Mouse (Mus musculus): ENCODE measurements around the gene Ift52. TPM values are rescaled to one million over a fixed set of nuclear protein-coding genes. Genes with fewer than 3 reads are reported as not detected.

Gene Ift52
- total and polyA plus RNA-seq, 3 experiments = 16.5 to 22.1 (median 19.5) TPM

- no peak overlapping the region for H3K4me3 ChIP-seq
- no peaks in the 10 kb centered on the region for H3K27me3 ChIP-seq (ENCODE audit: control insufficient read depth, insufficient read depth, low read length)
- no peaks in the 10 kb centered on the region for H3K36me3 ChIP-seq (ENCODE audit: control insufficient read depth, insufficient read depth, low read length)
- WGBS = 42% methylated on average over 5 of the region's 5 CpGs
- H3K27ac ChIP-seq = no peak overlapping the region
- DNase-seq = no peak
- H3K4me1 ChIP-seq (ENCODE audit: control insufficient read depth, insufficient read depth, low read length) = no peaks in the 10 kb centered on the region
- no peaks in the 10 kb centered on the region for H3K79me2 ChIP-seq (replicated peaks; ENCODE audit: control insufficient read depth, insufficient read depth, low read length)
- TF ChIP-seq EP300 (IDR thresholded peaks at IDR 0.05; ENCODE audit: insufficient read depth, low read depth, low read length) (no peak), CTCF (IDR thresholded peaks at IDR 0.05) (no peak), POLR2A (IDR thresholded peaks at IDR 0.05; ENCODE audit: insufficient read depth, low read depth, low read length) (no peak)
- intact Hi-C loops (cut with DNase I) = no loop called here
- no peak overlapping the region for H3K9ac ChIP-seq (ENCODE audit: low read depth, low read length)
Observed at GRCm38 (mm10) chr2:163082591-163082990, 65.4 kb downstream of the Ift52 start.

- no peak overlapping the region for H3K9ac ChIP-seq (ENCODE audit: low read depth, low read length)
- no peak for DNase-seq
- no peak overlapping the region for H3K27ac ChIP-seq
- H3K4me1 ChIP-seq (ENCODE audit: control insufficient read depth, insufficient read depth, low read length) = no peaks in the 10 kb centered on the region
- no peak overlapping the region for H3K4me3 ChIP-seq
- TF ChIP-seq POLR2A (IDR thresholded peaks at IDR 0.05; ENCODE audit: insufficient read depth, low read depth, low read length) (no peak), EP300 (IDR thresholded peaks at IDR 0.05; ENCODE audit: insufficient read depth, low read depth, low read length) (no peak), CTCF (IDR thresholded peaks at IDR 0.05) (no peak)
- 90% methylated on average over 3 of the region's 3 CpGs for WGBS
- no peaks in the 10 kb centered on the region for H3K79me2 ChIP-seq (replicated peaks; ENCODE audit: control insufficient read depth, insufficient read depth, low read length)
- no peaks in the 10 kb centered on the region for H3K27me3 ChIP-seq (ENCODE audit: control insufficient read depth, insufficient read depth, low read length)
- intact Hi-C loops (cut with DNase I) = no loop called here
- no peaks in the 10 kb centered on the region for H3K36me3 ChIP-seq (ENCODE audit: control insufficient read depth, insufficient read depth, low read length)
Observed at GRCm38 (mm10) chr2:163084519-163084918, 67.4 kb downstream of the Ift52 start.

GRCm38 (mm10) chr2:163085047-163085446 is 67.9 kb downstream of the Ift52 start:
- no peaks in the 10 kb centered on the region for H3K4me1 ChIP-seq (ENCODE audit: control insufficient read depth, insufficient read depth, low read length)
- no peak for TF ChIP-seq EP300 (IDR thresholded peaks at IDR 0.05; ENCODE audit: insufficient read depth, low read depth, low read length)
- TF ChIP-seq CTCF (IDR thresholded peaks at IDR 0.05) = no peak
- TF ChIP-seq POLR2A (IDR thresholded peaks at IDR 0.05; ENCODE audit: insufficient read depth, low read depth, low read length) = no peak
- WGBS = 86% methylated on average over 6 of the region's 6 CpGs
- intact Hi-C loops (cut with DNase I) = no loop called here
- no peaks in the 10 kb centered on the region for H3K79me2 ChIP-seq (replicated peaks; ENCODE audit: control insufficient read depth, insufficient read depth, low read length)
- H3K36me3 ChIP-seq (ENCODE audit: control insufficient read depth, insufficient read depth, low read length) = no peaks in the 10 kb centered on the region
- no peaks in the 10 kb centered on the region for H3K27me3 ChIP-seq (ENCODE audit: control insufficient read depth, insufficient read depth, low read length)
- no peak for DNase-seq
- no peak overlapping the region for H3K9ac ChIP-seq (ENCODE audit: low read depth, low read length)
- H3K27ac ChIP-seq = no peak overlapping the region
- H3K4me3 ChIP-seq = no peak overlapping the region

- Histone ChIP-seq H3K9ac (ENCODE audit: low read depth, low read length) (no peak overlapping the region), H3K4me3 (no peak overlapping the region), H3K4me1 (ENCODE audit: control insufficient read depth, insufficient read depth, low read length) (no peaks in the 10 kb centered on the region), H3K36me3 (ENCODE audit: control insufficient read depth, insufficient read depth, low read length) (no peaks in the 10 kb centered on the region), H3K27me3 (ENCODE audit: control insufficient read depth, insufficient read depth, low read length) (no peaks in the 10 kb centered on the region), H3K79me2 (replicated peaks; ENCODE audit: control insufficient read depth, insufficient read depth, low read length) (no peaks in the 10 kb centered on the region), H3K27ac (no peak overlapping the region)
- DNase-seq = no peak
- WGBS = 58% methylated on average over 8 of the region's 8 CpGs
- TF ChIP-seq POLR2A (IDR thresholded peaks at IDR 0.05; ENCODE audit: insufficient read depth, low read depth, low read length) (no peak), CTCF (IDR thresholded peaks at IDR 0.05) (no peak), EP300 (IDR thresholded peaks at IDR 0.05; ENCODE audit: insufficient read depth, low read depth, low read length) (no peak)
- intact Hi-C loops (cut with DNase I) = no loop called here
Observed at GRCm38 (mm10) chr2:163086561-163086960, 69.4 kb downstream of the Ift52 start.

DNA sequence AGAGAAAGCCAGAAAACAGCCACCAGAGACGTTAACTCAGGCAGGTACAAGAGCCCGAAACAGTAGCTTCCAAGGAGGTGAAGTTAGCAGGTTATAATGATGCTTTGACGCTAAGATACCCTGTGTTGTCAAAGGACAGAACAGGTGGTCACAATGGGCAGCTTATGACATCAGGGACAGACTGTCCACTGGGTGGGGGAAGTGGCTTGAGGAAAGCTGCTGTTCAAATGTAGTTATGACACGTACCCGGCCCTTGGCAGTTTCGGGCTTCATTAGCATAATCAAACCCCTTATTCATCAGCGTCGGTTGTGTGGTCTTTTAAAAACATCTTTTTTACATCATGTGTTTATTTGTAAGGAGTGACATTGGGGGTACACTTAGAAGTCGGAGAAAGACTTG is 70.6 kb downstream of the Ift52 start, which contains the start of gene Gtsf1l:
Gene Gtsf1l (minus strand): TSS at position 128 of the 400 bp plus-strand sequence.
- no peaks in the 10 kb centered on the region for H3K4me1 ChIP-seq (ENCODE audit: control insufficient read depth, insufficient read depth, low read length)
- H3K36me3 ChIP-seq (ENCODE audit: control insufficient read depth, insufficient read depth, low read length) = no peaks in the 10 kb centered on the region
- TF ChIP-seq CTCF (IDR thresholded peaks at IDR 0.05) = no peak
- no peak for TF ChIP-seq POLR2A (IDR thresholded peaks at IDR 0.05; ENCODE audit: insufficient read depth, low read depth, low read length)
- no peak for TF ChIP-seq EP300 (IDR thresholded peaks at IDR 0.05; ENCODE audit: insufficient read depth, low read depth, low read length)
- no peak for DNase-seq
- no peak within 1 kb of the TSS for H3K9ac ChIP-seq (ENCODE audit: low read depth, low read length)
- no peaks in the 10 kb centered on the region for H3K27me3 ChIP-seq (ENCODE audit: control insufficient read depth, insufficient read depth, low read length)
- no peaks in the 10 kb centered on the region for H3K79me2 ChIP-seq (replicated peaks; ENCODE audit: control insufficient read depth, insufficient read depth, low read length)
- no peak within 1 kb of the TSS for H3K27ac ChIP-seq
- intact Hi-C loops (cut with DNase I) = no loop called here
- 80% methylated on average over 9 of the region's 9 CpGs for WGBS
- H3K4me3 ChIP-seq = no peak within 1 kb of the TSS

GRCm38 (mm10) chr2:163089475-163090123 is 72.4 kb downstream of the Ift52 start:
- intact Hi-C loops (cut with DNase I) = no loop called here
- no peak overlapping the region for H3K9ac ChIP-seq (ENCODE audit: low read depth, low read length)
- H3K36me3 ChIP-seq (ENCODE audit: control insufficient read depth, insufficient read depth, low read length) = no peaks in the 10 kb centered on the region
- H3K4me1 ChIP-seq (ENCODE audit: control insufficient read depth, insufficient read depth, low read length) = no peaks in the 10 kb centered on the region
- no peak for DNase-seq
- 75% methylated on average over 5 of the region's 5 CpGs for WGBS
- TF ChIP-seq EP300 (IDR thresholded peaks at IDR 0.05; ENCODE audit: insufficient read depth, low read depth, low read length) (no peak), CTCF (IDR thresholded peaks at IDR 0.05) (peak; percentile 53)
- no peak overlapping the region for H3K4me3 ChIP-seq
- no peak overlapping the region for H3K27ac ChIP-seq
- H3K27me3 ChIP-seq (ENCODE audit: control insufficient read depth, insufficient read depth, low read length) = no peaks in the 10 kb centered on the region
- no peaks in the 10 kb centered on the region for H3K79me2 ChIP-seq (replicated peaks; ENCODE audit: control insufficient read depth, insufficient read depth, low read length)

Data from heart, adult 2 months (tissue).